Mouse (Mus musculus) A20 (cell line): ENCODE data around the gene Scaf8.
"Not testable (repeated sequence)": the region's sequence is repeated elsewhere in the genome, so short reads cannot be mapped to it uniquely, and the experiment has no call there.

Source experiments
- DNase-seq: peaks from one replicate; pipeline ENCODE4 v3.0.0-alpha.2; 2011; ENCODE audit warnings: low read depth, low spot score

Scaf8 gene

DNA sequence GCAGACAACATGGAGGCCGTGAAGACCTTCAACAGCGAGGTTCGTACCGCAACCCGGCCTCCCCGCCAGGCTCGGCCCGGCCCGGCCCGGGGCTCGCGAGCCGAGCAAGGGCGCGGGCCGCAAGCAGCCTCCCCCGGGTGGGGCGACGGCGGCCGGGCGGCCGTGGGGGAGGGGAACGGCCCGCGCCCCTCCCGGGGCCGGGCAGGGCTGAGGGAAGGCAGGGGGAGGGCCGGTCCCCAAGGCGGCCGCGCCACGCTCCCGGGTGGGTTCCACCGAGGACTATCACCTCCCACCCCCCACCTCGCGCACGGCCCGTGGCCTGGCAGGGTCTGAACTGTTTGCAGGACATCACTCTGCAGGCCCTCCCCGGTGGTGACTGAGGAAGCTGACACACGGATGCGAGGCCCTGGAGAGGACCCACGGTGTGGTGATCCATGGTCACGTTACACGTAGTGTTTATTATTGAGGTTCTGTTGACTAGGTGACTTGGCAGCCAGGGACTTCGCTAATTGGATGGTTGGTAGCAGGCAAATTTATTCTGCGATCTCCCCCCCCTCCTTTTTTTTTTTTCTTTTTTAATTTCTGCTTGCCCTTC is 705 bp downstream of the Scaf8 start:
- peak; percentile 80 for DNase-seq

- not testable (repeated sequence) for DNase-seq
Measured at GRCm38 (mm10) chr17:3120949-3121348, 6.2 kb downstream of the Scaf8 start.

DNA sequence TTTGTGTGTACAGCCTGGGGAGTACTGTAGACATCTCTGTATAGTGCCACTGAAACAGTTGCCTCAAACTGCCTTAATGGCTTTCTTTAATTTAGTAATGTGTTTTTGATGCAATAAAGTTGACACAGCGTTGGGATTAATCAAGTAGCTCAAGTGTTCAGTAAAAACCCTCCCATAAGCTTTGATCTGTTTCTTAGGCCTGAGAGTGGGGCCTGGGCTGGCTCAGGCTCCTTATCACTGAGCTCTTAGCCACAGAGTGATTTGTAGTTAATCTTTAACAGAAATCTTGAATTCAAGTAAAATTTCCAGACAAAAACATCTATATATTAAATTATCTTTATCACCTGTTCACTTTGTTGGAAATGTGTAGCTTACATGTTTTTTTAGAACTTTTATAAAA is 8.8 kb downstream of the Scaf8 start:
- DNase-seq, result not testable (repeated sequence)

DNA sequence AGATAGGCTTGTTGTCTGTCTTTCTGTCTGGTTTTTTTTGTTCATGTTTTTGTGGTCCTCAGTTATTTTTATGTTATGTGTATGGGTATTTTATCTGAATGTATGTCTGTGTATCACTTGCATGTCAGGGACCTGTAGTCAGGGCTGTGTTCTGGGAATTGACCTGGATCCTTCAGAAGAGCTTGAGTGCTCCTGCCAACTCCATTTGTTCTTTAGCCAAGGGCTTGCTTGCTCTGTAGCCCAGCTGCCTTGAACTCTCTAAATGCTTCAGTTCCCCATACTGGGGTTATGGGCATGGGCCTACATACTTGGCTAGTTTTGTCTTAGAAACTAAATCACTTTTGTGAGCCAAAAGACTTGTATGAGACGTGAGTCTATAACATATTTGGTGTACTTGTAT is 13.9 kb downstream of the Scaf8 start:
- no peak for DNase-seq

DNA sequence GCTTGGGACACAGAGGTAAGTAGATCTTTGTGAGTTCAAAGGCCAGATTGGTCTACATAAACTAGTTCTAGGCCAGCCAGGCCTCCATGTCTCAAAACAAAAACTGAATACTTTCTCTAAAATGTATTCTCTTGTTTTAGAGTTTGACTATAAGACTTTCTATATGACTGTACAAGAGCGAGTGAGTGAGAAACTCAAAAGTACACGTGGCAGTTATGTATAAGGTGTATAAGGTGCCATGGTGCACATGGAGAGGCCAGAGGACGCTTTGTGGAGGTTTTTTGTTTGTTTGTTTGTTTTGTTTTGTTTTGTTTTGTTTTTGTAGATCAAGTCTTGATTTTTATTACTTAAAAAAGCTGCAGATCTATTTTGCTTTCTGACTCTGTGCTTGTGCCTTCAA is 15.0 kb downstream of the Scaf8 start:
- no peak for DNase-seq

GRCm38 (mm10) chr17:3135346-3135745 is 20.6 kb downstream of the Scaf8 start:
- DNase-seq, result no peak

GRCm38 (mm10) chr17:3136127-3136526 is 21.4 kb downstream of the Scaf8 start:
- no peak for DNase-seq

GRCm38 (mm10) chr17:3138387-3138786 is 23.6 kb downstream of the Scaf8 start:
- no peak for DNase-seq

- no peak for DNase-seq
Measured at GRCm38 (mm10) chr17:3140100-3140499, 25.3 kb downstream of the Scaf8 start.

DNA sequence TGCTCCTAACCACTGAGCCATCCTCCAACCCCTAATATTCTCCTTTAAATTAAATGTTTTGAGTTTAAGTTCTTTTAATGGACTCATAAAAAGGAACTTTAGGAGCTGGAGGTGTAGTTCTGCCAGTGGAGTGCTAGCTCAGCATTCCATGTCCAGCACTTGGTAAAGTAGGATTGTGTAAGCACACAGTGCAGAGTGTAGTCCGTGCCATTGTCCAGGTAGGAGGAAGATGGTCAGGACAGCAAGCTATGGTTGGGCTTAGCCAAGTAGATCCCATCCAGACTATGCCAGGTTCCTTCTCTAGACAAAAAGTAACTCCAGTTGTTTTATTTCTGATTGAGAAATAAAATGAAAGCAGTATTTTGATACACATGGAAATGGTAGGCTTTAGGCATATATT is 34.1 kb downstream of the Scaf8 start:
- no peak for DNase-seq

DNA sequence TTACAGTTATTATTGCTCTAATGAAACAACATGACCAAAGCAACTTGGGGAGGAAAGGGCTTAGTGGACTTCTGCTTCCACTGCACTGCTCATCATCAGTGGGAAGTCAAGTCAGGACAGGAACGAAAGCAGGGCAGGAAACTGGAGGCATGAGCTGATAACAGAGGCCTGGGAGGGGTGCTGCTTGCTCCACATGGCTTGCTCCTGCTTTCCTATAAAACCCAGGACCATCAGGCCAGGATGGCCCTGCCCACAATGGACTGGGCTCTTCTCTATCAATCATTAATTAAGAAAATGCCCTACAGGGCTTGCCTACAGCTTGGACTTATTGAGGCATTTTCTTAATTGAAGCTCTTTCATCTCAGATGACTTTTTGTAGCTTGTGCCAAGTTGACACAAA is 34.8 kb downstream of the Scaf8 start:
- no peak for DNase-seq

DNA sequence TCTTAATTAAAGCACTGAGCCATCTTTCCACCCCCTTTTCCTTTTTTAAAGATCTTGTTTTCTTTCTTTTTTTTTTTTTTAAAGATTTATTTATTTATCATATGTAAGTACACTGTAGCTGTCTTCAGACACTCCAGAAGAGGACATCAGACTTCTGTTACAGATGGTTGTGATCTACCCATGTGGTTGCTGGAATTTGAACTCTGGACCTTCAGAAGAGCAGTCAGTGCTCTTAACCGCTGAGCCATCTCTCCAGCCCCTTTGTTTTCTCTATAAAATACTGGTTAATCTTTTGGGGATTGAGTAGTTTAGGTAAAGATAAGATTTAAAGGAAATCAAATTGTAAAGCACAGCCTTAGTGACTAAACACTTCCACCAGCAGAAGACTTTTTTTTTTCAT is 35.9 kb downstream of the Scaf8 start:
- DNase-seq, result not testable (repeated sequence)

GRCm38 (mm10) chr17:3151181-3151580 is 36.4 kb downstream of the Scaf8 start:
- no peak for DNase-seq

DNA sequence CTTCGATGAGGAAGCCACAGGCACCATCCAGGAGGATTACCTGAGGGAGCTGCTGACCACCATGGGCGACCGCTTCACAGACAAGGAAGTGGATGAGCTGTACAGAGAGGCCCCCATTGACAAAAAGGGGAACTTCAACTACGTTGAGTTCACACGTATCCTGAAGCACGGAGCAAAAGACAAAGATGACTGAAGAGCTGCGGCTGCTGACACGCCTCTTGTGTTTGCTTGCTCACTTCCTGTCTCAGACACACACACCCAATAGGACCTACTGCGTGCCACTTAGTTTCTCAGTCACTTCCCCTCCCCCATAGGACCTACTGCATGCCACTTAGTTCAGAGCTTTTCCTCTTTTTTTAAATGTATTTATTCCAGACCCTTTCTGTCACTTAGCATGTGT is 41.4 kb downstream of the Scaf8 start:
- DNase-seq, result peak; percentile 23

DNA sequence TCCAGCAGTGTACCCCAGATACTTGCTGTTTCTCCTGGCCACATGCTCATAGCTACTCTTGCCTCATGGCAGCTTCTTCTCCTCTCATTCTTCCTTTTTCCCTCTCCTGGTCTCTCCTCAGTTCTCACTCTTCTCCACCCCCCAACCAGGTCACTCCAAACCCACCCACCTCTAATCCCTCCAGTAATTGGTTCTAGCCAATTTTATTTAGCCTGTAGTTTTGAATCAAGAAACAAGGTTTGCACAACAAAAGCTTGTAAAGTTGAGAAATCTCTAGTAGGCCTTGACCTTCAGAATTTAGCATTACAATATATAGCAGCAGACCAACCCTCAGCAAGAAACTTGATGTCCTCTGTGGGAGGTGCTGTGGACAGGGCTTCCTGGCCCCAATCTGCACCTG is 42.2 kb downstream of the Scaf8 start:
- DNase-seq, result no peak

DNA sequence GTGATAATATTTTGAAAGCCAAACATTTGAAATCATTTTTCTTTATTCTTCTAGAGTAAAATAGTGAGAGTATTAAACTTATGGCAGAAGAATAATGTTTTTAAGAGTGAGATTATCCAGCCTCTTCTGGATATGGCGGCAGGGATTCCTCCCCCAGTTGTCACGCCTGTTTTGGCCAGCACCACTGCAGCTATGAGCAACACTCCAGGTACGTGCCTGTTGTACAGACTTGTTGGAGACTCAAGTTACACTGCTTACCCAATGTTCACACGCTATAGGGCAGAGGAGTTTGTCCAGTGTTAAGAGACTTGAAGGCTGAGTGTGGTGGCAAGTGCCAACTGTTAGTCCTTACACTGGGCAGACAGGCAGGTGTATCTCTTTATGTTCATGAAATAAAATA is 48.1 kb downstream of the Scaf8 start:
- DNase-seq, result no peak

- DNase-seq, result not testable (repeated sequence)
Measured at GRCm38 (mm10) chr17:3180425-3180945, 65.7 kb downstream of the Scaf8 start.

DNA sequence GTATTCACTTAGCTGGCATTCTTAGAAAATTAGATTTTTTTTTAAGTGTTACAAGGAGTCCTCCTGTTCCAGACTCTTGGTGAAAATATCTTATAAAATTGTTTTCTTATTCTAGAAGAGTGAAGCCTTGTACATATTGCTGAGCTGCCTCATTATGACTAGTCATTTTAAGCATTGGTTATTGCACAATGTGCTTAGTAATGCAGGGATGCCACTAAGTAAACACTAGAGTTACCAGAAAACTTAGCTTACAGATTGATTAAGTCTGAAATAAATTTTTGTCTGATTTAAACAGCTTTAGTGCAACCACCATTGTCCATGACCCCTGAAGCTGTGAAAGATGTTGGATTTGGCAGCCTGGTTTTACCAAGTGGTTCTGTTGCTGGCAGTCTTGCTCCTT is 80.7 kb downstream of the Scaf8 start:
- not testable (repeated sequence) for DNase-seq

DNA sequence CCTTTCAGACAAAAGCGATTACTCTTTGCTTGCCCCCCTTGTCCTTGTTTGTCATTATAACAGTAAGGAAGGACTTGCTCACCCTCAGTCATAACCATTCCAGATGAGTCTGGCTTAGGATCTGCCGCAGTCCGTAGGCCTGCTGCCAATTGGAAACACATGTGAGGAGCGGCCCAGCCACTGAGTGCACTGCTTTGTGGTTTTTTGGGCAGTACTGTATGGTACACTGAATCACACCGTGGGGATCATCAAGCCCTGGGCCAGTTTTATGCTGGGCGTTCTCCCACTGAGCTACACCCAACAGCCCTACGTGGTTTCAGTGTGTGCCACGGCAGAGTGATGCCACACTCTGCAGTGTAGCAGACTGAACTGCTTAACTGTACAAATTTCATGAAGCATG is 85.6 kb downstream of the Scaf8 start:
- no peak for DNase-seq

DNA sequence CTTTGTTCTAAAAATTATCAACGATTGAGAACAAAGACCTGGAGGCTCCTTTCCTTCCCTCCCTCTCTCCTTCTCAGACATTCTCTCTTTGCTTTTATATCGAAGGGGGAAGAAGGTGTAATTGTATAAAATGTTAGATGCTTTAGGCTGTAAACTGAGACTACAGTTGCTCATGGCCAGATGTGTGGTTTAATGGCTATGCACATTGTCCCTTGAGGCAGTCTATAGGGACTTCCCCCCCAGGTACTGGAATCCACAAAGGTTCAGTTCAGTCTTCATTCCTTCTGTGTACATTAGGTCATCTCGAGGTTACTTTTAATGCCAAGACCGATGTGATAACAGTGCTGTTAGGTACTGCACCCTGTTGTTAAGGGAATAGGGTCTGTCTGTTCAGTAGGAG is 89.1 kb downstream of the Scaf8 start:
- DNase-seq, result peak; percentile 21

DNA sequence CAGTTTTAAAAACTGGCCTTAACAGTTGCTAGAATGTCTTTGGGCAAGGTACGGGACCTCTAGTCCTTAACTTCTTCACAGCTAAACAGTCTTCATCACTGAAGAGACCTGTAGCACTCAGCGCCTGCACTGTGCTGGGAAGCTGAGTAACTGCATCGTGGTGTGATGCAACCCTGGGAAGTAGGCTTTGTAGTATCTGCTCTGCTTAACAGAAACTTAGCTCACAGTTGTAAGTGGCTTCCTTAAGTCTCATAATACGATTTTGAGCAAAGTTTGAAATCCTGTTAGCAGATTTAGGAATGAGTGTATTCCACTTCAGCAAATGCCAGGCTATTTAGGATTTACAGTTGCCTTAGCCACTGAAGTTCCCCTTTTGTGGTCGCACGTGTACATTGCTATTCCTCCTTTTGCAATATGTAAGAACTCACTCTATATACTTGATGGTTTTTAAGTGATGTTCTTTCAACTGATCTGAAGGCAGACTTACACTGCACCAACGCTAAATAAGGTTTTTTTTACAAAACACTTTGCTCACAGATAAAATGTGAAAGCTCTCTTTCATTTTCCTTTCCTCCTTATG is 90.1 kb downstream of the Scaf8 start:
- DNase-seq, result peak; percentile 18

- no peak for DNase-seq
Measured at GRCm38 (mm10) chr17:3206527-3207398, 92.0 kb downstream of the Scaf8 start.
